Mouse (Mus musculus) layer of hippocampus, postnatal 14 days (tissue): Measurements from ENCODE around the gene Nmu. TPM values are rescaled to one million over a fixed set of nuclear protein-coding genes. Genes with fewer than 3 reads are reported as not detected.

Experiments
- DNase-seq, 2 experiments: peaks; one replicate each; pipeline ENCODE4 v3.0.0; 2021 to 2022; ENCODE audit warnings: low spot score in 2 of 2, mixed read lengths in 1 of 2
- total RNA-seq, 2 experiments: library from RNA; stranded (reverse); gene quantifications; 2 replicates each; pipeline ENCODE4 v1.2.3; 2021

Nmu gene
- total RNA-seq, 2 experiments from 2014 or later: not detected

DNA sequence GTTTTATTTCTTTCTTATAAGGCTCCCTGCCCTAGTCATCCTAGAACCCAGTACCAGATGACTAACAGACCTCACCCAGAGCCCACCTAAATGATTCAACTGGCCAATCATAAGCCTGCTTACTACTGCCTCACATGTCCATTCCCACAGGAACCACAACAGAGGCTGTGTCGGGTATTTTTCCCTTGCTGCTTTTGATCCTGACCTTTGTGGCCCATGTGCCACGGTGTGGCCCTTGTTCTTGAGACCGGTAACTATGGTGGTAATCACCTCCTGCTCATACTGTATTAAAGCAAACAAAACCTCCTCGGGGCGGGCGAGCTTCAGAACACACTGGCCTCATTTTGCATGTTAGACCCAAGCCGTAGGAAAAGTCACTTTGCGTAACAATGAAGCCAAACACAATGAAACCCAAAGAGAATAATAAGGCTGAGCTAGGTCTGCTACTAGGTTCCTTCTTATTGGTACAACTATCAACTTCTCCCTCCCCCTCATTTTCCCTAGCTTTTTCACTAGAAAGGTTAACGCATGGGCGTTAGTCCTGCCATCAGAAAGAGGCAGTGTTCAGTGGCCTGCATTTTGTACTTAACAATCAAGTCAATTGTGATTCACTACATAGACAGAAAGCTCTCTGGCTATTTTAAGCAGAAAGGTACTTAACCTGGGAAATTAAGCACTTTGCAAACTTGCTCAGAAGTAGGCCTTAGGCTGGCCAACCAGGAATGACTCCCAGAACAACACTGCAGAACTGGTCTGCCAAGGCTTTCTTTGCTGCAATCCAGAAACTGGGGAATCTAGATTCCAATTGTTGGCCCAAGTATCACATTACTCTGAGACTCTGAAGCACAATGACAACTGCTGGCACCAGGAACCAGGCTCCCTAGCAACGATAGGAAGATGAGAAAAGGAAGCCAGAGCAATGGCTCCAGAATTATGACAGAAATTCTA is 42.1 kb downstream of the Nmu start:
- DNase-seq: no peak

DNA sequence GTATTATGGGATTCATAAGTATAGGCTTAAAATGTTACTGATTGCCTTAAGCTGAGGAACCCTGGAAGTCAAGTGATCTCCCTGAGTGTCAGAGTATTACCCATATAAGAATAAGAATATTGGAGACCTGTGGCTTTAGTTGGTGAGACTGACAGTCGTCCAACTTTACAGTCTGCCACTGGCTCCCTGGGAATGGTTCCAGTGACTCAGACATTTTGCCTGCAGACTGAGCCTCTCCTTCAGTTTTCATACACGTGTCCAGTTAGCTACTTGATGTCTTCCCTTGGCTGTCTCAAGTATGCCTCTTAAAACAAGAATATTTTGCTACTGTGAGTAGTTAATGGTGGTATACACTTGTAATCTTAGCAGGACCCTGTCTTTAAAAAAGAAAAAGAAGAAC is 55.4 kb downstream of the Nmu start:
- no peak for DNase-seq

DNA sequence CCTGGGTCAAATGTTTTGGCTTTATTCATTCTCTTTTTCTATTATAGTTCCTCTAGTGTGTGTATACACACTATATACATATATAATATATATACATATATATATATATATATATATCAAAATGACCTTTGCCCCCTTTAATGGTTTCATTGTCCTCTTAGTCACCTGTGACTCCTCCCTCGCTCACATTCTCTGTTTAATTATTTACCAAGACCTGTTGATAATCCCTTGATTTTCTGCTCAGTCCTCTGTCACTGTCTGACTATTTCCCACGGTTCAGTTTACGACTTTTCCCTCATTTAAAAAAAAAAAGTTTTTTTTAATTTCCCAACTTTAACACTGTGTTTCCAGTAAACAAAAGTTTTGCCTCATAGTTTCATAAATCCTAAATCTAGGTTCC is 57.3 kb downstream of the Nmu start:
- DNase-seq: no peak

DNA sequence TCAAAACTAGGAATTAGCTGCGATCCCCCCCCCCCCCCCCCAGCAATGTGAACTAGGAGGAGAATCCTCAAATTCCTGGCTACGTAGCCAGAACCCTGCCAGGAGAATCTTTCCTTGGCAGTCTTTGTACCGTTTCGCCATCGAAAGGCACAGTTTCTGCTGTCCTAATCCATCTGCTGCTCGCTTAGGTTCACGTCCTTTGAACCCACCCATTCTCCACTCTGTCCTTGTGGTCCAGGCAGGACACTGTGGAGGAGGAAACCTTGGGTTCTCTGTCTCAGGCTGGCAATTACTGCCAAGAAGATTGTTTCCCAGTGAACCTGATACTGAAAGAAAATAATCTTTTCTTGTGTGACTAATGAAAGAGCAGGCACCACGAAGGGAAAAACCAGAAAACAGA is 58.0 kb downstream of the Nmu start:
- DNase-seq: no peak

DNA sequence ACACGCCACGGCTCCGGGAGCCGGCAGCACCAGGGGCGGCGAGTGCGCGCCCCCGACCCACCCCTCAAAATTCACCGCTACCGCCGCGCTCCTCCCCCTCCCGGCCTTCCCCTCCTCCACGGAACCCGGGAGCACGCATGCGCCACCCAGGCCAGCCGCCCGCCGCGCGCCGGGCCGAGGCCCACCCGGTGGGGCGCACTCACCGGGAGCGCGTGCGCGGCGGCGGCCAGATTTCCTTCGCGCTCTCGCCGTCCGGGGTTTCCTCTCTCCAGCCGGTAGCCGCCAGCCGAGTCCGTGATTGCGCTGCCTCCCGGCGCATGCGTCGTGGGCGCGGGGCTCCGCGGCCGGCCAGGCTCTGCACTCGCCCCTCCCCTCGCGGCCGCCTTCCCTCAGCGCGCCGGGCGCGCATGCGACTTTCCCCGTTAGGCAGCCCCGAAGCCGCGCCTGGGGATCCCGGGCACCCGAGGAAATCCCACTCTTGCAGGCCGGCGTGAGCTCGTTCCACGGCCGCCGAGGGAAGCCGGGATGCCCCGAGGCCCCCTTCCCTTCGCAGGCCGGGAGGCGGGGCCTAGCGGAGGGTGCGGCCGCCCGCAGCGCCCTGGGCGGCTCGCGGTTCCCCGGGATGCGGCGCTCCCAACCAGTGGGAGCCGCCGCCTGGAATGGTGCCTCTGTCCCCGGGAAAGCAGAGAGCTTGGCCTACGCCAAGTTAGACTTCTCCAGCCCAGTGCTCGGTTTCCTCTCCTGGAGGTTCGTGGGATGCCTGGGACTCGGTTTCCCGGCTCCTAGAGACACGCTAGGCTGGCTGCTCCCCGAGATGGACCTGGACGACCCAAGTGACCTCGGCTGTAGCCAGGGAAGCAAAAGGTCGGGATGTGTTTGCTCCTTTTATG is 58.9 kb downstream of the Nmu start, which contains the start of gene Clock:
Gene Clock, minus strand, starts transcription at position 341 of the 890 bp plus-strand sequence.
- DNase-seq: peak; percentile 92 to 93

DNA sequence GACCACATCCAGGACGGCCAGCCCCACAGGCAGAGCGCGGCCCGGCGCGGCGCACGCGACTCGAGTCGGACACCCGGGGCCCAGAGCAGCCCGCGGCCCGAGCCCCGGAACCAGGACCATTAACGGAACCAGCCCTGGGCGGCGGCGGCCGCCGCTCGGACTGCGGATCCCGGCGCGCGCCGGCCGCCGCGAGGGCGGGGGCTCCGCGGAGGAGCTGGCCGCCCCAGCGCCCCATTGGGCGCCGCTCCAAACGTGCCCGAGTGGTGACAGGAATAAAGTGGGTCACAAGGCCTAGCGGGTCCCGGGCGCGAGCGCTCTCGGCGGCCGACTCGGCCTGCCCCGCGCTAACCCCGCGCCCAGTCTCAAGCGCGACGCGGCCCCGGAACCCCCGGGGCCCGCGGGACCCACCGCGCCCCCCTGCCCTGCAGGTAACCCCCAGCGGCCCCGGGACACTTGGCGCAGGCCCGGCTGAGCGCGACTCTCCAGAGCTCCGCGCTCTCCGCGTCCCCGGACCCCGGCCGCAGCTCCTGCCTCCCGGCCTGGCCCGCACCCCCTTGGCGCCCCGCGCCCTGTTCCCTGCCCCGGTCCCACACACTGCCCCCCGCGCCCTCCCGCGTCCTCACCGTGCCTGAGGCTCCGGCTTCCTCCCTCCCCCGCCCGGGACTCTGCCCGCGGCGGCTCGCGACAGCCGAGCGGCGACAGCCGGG is 59.7 kb downstream of the Nmu start:
- DNase-seq: peak; percentile 63 to 71

DNA sequence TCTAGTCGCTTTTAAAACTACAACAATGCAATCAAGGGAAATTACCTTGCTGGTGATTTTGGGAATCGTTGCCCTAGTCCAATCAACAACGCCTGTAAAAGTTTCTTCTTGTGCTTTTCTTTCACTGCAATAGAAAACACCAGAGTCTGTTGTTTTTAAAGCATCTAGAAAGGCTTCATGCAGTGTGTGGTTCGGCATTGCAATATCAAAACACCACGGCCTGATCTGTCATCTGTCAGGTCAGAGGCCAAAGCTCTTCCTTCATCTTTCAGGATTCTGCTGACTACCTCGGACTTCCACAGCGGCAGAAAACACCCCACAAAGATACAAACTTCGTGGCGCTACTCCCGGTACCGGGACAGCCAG is 60.2 kb downstream of the Nmu start:
- peak in 1 of 2 experiments; percentile 19 for DNase-seq

DNA sequence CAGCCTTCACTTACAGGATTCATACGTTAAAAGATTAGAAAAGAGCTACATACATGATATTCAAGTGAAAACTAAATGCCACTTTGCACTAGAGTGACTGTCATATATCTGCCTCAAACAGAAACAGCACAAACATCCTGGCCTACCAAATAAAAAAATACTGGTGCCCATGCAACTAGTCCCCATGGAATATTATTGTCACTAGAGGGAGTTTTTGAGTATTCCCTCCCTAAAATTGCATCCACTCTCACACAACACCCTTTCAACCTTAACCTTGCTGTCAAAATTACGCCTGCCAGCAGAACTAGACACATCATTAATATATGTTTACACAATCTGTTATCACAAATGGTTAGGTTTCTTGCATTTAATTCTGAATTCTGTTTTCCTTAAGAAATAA is 61.6 kb downstream of the Nmu start:
- DNase-seq: no peak

DNA sequence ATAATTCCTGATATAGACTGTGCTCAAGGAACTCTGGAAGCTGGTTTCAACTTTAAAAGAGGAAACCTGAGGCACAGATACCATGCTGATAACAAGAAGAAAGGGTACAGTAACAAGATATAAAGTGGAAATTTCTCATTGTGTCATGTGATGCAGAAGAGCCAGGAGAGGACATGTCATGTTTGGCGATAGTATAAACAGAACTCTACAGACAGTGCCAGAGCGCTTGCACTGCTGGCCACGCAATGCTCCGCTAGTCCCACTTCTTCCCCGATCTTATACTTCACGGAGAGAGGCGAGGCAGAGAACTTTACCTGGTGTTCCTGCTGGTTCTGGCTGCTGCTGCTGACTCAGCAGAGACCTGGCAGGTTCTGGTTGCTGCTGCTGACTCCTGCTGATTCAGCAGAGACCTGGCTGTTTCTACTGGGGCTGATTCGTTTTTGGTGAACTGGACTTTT is 74.3 kb downstream of the Nmu start:
- no peak for DNase-seq

DNA sequence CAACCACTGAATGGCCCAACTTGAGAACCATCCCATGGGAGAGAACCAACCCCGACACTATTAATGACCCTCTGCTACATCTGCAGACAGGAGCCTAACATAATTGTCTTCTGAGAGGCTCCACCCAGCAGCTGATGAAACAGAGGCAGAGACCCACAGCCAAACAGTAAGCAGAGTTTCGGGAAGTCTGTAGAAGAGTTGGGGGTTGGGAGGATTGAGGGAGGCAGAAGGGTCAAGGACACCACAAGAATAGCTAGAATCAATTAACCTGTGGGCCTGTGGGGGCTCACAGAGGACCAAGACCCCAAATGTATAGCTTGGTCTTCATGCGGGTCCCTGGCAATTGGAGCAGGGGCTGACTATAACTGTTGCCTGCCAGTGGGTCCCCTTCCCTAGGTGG is 75.3 kb downstream of the Nmu start:
- DNase-seq: no peak

DNA sequence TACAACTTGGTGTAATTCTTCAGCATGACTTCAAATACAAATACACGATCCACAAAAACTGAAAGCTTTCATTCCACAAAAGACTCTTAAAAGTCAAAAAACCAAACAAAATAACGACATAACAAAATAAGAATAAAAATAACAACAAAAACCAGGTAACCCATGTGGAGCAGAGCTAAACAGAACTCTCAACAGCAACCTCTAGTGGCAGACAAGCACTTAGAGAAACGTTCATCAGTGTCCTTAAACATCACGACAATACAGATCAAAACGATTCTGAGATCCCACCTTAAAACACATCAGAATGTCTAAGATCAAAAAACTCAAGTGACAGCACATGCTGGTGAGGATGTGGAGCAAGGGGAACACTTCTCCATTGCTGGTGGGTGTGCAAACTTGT is 76.5 kb downstream of the Nmu start:
- no peak for DNase-seq

DNA sequence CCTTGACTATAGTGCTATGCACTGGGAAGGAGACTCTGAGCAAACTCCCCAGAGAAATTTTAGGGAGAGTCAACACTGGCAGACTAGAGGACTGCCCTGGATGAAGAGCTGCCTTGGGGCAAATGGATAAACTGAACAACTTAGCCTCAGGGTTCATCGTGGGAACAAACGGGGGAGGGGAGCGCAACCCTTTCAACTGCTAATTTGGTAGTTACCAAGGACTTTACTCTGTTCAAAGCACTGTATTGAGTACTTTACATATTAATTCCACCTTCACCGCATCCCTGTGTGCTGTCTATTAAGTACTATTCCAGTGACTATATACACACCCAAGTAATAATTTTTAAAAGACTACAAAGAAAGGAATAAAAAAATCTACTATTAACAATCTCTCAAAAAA is 77.9 kb downstream of the Nmu start:
- DNase-seq: no peak

DNA sequence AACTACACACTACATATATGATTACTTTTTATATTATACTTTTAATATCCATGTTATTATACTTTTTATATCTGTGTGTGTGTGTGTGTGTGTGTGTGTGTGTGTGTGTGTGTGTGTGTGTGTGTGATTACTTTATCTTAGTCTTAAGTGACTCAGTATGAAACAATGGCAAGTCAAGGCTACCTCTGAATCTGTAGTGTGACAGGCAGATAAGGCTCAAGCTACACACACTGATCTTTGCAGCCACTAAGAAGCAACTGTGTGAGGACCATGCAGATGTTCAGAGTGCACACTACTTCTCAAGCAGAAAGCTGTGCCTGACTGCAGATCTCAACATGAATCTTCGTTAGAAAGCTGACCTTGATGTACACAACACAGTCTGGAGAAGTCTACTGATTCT is 79.7 kb downstream of the Nmu start:
- no peak for DNase-seq

Other genes starting within 250 kb of the Nmu start
- gene Srd5a3, start 223.5 kb downstream of the Nmu start, total RNA-seq: 10 to 100 TPM; 20.6 to 23.5 TPM
- gene Tmem165, start 179.9 kb downstream of the Nmu start, total RNA-seq: 10 to 100 TPM; 39.4 to 40.6 TPM
- 10 to 100 TPM; 47.9 to 48.5 TPM for gene Clock, start 59.0 kb downstream of the Nmu start, total RNA-seq
- not detected for gene Pdcl2, start 32.6 kb downstream of the Nmu start, total RNA-seq
- not detected for gene Gm7271, start 120.3 kb upstream of the Nmu start, total RNA-seq
- gene Exoc1, start 165.5 kb upstream of the Nmu start, total RNA-seq: 10 to 100 TPM; 53.1 to 54.0 TPM
- 1 to 10 TPM; 6.5 to 6.9 TPM for gene Cep135, start 224.9 kb upstream of the Nmu start, total RNA-seq